Mouse (Mus musculus): ENCODE data around the gene Svop. TPM values are rescaled to one million over a fixed set of nuclear protein-coding genes. Genes with fewer than 3 reads are reported as not detected.

Gene Svop
- polyA plus RNA-seq, 1 experiment from 2014 or later: 93.9 TPM

- Histone ChIP-seq H3K9me3 (no peaks in the 10 kb centered on the region), H3K4me1 (replicated peaks) (0 out of 2 replicates have a peak, but pooled peaks cover 3% of the 10 kb centered on the region), H3K4me2 (no peak overlapping the region), H3K36me3 (peaks cover 43% of the 10 kb centered on the region), H3K27me3 (no peaks in the 10 kb centered on the region), H3K27ac (replicated peaks) (no peak overlapping the region), H3K4me3 (no peak overlapping the region), H3K9ac (no peak overlapping the region)
- ATAC-seq (ENCODE audit: low FRiP score, low read depth): no peak
- 27% methylated on average over 7 of the region's 8 CpGs for WGBS
Observed at GRCm38 (mm10) chr5:114040508-114040907, 50.9 kb downstream of the Svop start.

DNA sequence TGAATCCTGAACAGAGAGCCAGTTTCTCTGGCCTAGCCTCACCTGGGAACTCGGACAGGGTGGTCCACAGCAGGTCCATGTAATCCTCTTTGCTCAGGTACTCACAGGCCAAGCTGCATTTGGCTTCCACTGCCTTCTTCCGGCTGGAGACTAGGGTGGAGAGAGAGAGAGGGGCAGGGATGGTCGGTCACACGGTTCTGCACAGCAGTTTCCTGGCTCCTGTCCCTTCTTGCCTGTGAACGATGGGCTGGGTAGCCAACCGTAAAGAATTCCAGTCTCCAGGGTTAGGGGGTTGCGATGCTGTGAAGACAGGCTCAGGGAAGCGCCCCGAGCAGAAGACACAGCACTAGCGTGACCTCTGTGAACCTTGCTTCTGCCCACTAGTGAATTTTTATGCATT lies 56.3 kb downstream of the Svop start:
- no peaks in the 10 kb centered on the region for H3K9me3 ChIP-seq
- WGBS: 42% methylated on average over 10 of the region's 10 CpGs
- H3K36me3 ChIP-seq: peaks cover 32% of the 10 kb centered on the region
- H3K9ac ChIP-seq: no peak overlapping the region
- H3K4me1 ChIP-seq (replicated peaks): no peaks in the 10 kb centered on the region
- H3K4me3 ChIP-seq: no peak overlapping the region
- no peak for ATAC-seq (ENCODE audit: low FRiP score, low read depth)
- no peak overlapping the region for H3K4me2 ChIP-seq
- no peaks in the 10 kb centered on the region for H3K27me3 ChIP-seq
- no peak overlapping the region for H3K27ac ChIP-seq (replicated peaks)

DNA sequence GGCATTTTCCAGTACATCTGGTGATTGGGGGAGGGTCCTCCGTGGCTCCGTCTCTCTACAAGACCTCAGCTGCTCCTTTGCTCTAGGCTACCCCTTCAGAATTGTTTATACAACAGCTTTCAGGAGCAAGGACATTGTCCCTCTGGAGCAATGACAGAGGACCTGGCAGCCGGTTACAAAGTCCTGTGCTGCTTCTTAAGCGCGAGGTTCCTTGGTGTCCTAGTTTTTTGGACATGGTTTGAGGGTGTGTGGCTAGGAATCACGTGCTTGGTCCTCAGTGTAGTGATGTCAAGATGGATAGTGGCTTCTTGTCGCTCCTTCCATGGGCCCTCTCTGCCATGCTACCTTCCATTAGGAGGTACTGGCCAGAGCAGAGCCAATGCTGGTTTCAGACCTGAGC lies 57.0 kb downstream of the Svop start:
- WGBS: 83% methylated on average over 7 of the region's 7 CpGs
- no peak for ATAC-seq (ENCODE audit: low FRiP score, low read depth)
- no peaks in the 10 kb centered on the region for H3K4me1 ChIP-seq (replicated peaks)
- no peaks in the 10 kb centered on the region for H3K9me3 ChIP-seq
- no peak overlapping the region for H3K27ac ChIP-seq (replicated peaks)
- H3K4me2 ChIP-seq: no peak overlapping the region
- peaks cover 32% of the 10 kb centered on the region for H3K36me3 ChIP-seq
- H3K4me3 ChIP-seq: no peak overlapping the region
- no peak overlapping the region for H3K9ac ChIP-seq
- H3K27me3 ChIP-seq: no peaks in the 10 kb centered on the region

GRCm38 (mm10) chr5:114032161-114032763 lies 59.1 kb downstream of the Svop start:
- no peaks in the 10 kb centered on the region for H3K9me3 ChIP-seq
- no peak overlapping the region for H3K27ac ChIP-seq (replicated peaks)
- no peak overlapping the region for H3K4me2 ChIP-seq
- ATAC-seq (ENCODE audit: low FRiP score, low read depth): no peak
- no peaks in the 10 kb centered on the region for H3K4me1 ChIP-seq (replicated peaks)
- 92% methylated on average over 3 of the region's 3 CpGs for WGBS
- H3K27me3 ChIP-seq: no peaks in the 10 kb centered on the region
- H3K36me3 ChIP-seq: peaks cover 23% of the 10 kb centered on the region
- no peak overlapping the region for H3K9ac ChIP-seq
- H3K4me3 ChIP-seq: no peak overlapping the region

GRCm38 (mm10) chr5:114030652-114031051 lies 60.7 kb downstream of the Svop start:
- H3K27ac ChIP-seq (replicated peaks): no peak overlapping the region
- no peak for ATAC-seq (ENCODE audit: low FRiP score, low read depth)
- H3K9ac ChIP-seq: no peak overlapping the region
- 91% methylated on average over 12 of the region's 12 CpGs for WGBS
- H3K4me3 ChIP-seq: no peak overlapping the region
- H3K9me3 ChIP-seq: no peaks in the 10 kb centered on the region
- H3K36me3 ChIP-seq: peaks cover 17% of the 10 kb centered on the region
- H3K4me1 ChIP-seq (replicated peaks): no peaks in the 10 kb centered on the region
- no peaks in the 10 kb centered on the region for H3K27me3 ChIP-seq
- no peak overlapping the region for H3K4me2 ChIP-seq

- Histone ChIP-seq H3K9me3 (no peaks in the 10 kb centered on the region), H3K9ac (no peak overlapping the region), H3K4me2 (no peak overlapping the region), H3K4me3 (no peak overlapping the region), H3K27ac (replicated peaks) (no peak overlapping the region), H3K4me1 (replicated peaks) (peaks cover 7% of the 10 kb centered on the region), H3K27me3 (no peaks in the 10 kb centered on the region), H3K36me3 (peaks cover 10% of the 10 kb centered on the region; the same call in 1 of the 2 replicates)
- ATAC-seq (ENCODE audit: low FRiP score, low read depth): no peak
- WGBS: 84% methylated on average over 12 of the region's 12 CpGs
Observed at GRCm38 (mm10) chr5:114028111-114028510, 63.3 kb downstream of the Svop start.

DNA sequence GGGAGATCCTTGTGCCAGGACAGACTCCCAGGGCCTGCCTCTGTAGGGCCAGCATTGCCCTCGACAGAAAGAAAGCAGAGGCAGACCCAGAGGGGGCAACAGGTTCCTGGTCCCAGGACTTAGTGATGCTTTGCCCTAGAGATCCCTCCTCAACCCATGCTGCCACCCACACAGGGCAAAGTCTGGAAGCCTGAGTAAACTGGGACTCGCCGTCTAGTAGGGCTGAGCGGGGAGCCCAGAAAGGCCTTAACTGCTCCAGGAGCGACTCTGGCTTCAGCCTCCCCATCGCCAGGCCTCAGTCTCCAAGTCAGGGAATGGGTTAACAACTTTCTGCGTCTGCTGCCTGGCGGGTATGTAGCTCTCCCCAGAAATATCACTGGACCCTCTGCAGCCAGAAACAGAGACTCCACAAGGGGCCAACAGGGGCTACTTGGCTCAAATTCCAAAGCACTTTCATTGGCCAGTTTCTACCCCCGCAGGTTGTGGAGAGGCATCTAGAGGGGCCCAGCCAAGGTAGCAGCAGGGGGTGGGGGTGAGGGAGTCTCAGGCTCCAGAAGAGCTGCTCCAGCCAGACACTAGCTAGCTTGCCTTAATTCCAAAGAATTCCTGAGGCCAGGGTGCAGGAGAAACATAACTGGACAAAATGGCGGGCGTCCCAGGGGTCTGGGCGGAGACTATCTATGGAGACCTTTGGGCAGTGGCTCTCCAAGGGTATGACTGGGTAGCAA lies 64.0 kb downstream of the Svop start:
- no peaks in the 10 kb centered on the region for H3K27me3 ChIP-seq
- H3K36me3 ChIP-seq: peaks cover 10% of the 10 kb centered on the region; the same call in 1 of the 2 replicates
- no peak overlapping the region for H3K27ac ChIP-seq (replicated peaks)
- ATAC-seq (ENCODE audit: low FRiP score, low read depth): no peak
- no peak overlapping the region for H3K4me2 ChIP-seq
- H3K4me1 ChIP-seq (replicated peaks): peaks cover 7% of the 10 kb centered on the region
- H3K9ac ChIP-seq: no peak overlapping the region
- 91% methylated on average over 12 of the region's 12 CpGs for WGBS
- no peak overlapping the region for H3K4me3 ChIP-seq
- H3K9me3 ChIP-seq: no peaks in the 10 kb centered on the region

DNA sequence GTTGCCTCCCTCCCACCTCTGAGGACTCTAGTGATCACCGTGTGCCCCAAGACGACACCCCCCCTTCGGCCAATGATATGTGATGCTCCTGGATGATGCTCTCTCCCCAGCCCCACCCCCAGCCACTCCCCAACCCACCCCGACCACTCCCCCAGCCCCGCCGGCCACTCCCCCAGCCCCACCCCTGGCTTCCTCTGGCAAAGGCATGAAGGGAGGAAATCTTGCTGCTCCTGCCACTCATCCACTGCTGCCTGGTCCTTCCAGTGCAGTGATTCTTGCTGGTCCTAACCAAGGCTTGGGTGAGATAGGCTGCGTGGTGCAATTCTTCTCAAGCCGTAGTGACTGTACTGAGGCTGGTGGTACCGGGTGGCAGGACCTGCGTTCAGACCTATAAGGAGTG lies 66.5 kb downstream of the Svop start:
- peaks cover 7% of the 10 kb centered on the region for H3K4me1 ChIP-seq (replicated peaks)
- H3K4me2 ChIP-seq: peak overlapping the region; percentile 33
- H3K27me3 ChIP-seq: no peaks in the 10 kb centered on the region
- no peak overlapping the region for H3K4me3 ChIP-seq
- no peaks in the 10 kb centered on the region for H3K9me3 ChIP-seq
- 10% methylated on average over 10 of the region's 10 CpGs for WGBS
- ATAC-seq (ENCODE audit: low FRiP score, low read depth): peak; percentile 44; the same call in 1 of the 2 replicates
- H3K36me3 ChIP-seq: peaks cover 5% of the 10 kb centered on the region; the same call in 1 of the 2 replicates
- H3K27ac ChIP-seq (replicated peaks): no peak overlapping the region
- H3K9ac ChIP-seq: no peak overlapping the region

DNA sequence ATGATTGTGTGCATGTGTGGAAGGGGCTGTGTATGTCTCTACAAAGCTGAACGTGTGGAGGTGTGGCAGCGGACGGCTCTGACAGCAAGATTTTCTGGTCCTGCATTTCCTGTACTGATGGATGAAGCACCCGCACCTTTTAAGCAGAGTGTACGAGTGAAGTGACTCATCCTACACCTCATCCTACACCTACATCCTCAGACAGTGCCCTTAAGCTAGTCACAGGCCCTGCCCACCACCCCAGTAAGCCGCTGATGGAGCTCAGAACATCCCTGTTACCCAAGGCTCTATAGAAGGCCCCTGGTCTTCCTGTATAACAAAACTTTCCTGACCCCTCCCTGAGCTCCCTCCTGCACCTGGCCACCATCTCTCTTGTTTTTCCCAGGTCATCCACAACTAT lies 67.0 kb downstream of the Svop start:
- no peak for ATAC-seq (ENCODE audit: low FRiP score, low read depth)
- peaks cover 5% of the 10 kb centered on the region; the same call in 1 of the 2 replicates for H3K36me3 ChIP-seq
- H3K9me3 ChIP-seq: no peaks in the 10 kb centered on the region
- no peaks in the 10 kb centered on the region for H3K27me3 ChIP-seq
- no peak overlapping the region for H3K9ac ChIP-seq
- no peak overlapping the region for H3K27ac ChIP-seq (replicated peaks)
- WGBS: 64% methylated on average over 6 of the region's 6 CpGs
- H3K4me1 ChIP-seq (replicated peaks): peaks cover 7% of the 10 kb centered on the region
- H3K4me3 ChIP-seq: no peak overlapping the region
- H3K4me2 ChIP-seq: peak overlapping the region; percentile 33

- H3K27me3 ChIP-seq: no peaks in the 10 kb centered on the region
- H3K4me3 ChIP-seq: no peak overlapping the region
- no peaks in the 10 kb centered on the region for H3K4me1 ChIP-seq (replicated peaks)
- H3K9me3 ChIP-seq: no peaks in the 10 kb centered on the region
- H3K4me2 ChIP-seq: no peak overlapping the region
- H3K9ac ChIP-seq: no peak overlapping the region
- no peak for ATAC-seq (ENCODE audit: low FRiP score, low read depth)
- H3K36me3 ChIP-seq: no peaks in the 10 kb centered on the region
- WGBS: 69% methylated on average over 7 of the region's 7 CpGs
- H3K27ac ChIP-seq (replicated peaks): no peak overlapping the region
Observed at GRCm38 (mm10) chr5:114015121-114015520, 76.2 kb downstream of the Svop start.

- ATAC-seq (ENCODE audit: low FRiP score, low read depth): no peak
- H3K9me3 ChIP-seq: no peaks in the 10 kb centered on the region
Observed at GRCm38 (mm10) chr5:114009049-114009448, 82.3 kb downstream of the Svop start.

DNA sequence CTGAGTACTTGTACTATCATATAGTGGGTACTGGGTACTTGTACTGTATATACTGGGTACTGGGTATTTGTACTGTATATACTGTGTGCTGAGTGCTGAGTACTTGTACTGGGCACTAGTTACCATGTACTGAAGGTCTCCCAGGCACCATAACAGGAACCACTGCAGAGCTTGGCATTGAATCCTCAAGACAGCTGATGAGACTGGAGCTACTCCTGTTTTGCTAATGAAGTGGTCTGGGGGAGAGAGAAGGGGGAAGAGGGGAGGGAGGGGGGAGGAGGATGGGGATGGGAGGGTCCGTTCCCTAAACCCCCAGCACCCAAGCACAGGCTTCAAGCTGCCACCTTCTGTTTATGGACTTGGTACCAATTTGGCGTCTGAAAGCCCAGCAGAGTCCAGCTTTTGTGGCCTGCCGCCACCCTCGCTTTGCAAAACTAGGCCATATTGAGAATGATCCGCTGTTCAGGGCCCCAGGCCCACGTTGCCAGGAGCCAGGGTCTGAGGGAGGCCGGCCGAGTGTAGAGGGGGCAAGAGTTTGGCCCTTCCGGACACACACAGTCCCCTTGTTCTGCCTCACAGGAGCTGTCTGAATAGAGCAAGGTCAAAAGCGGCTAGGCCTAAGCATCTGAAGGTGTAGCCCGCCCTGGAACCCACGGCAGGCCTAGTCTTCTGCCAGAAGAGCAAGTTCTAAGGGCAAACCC lies 83.5 kb downstream of the Svop start:
- Histone ChIP-seq H3K4me1 (replicated peaks) (no peaks in the 10 kb centered on the region), H3K27ac (replicated peaks) (no peak overlapping the region), H3K9me3 (no peaks in the 10 kb centered on the region), H3K36me3 (no peaks in the 10 kb centered on the region), H3K4me2 (no peak overlapping the region), H3K4me3 (no peak overlapping the region), H3K9ac (no peak overlapping the region), H3K27me3 (no peaks in the 10 kb centered on the region)
- no peak for ATAC-seq (ENCODE audit: low FRiP score, low read depth)
- WGBS: 70% methylated on average over 12 of the region's 12 CpGs

More at GRCm38 (mm10) chr5:114009049-114009448, 82.3 kb downstream of the Svop start:
- no peaks in the 10 kb centered on the region for H3K27me3 ChIP-seq
- H3K4me1 ChIP-seq (replicated peaks): no peaks in the 10 kb centered on the region
- no peak overlapping the region for H3K4me3 ChIP-seq
- no peak overlapping the region for H3K9ac ChIP-seq
- H3K4me2 ChIP-seq: no peak overlapping the region
- no peak overlapping the region for H3K27ac ChIP-seq (replicated peaks)
- WGBS: 79% methylated on average over 4 of the region's 4 CpGs
- H3K36me3 ChIP-seq: no peaks in the 10 kb centered on the region
